Comparison of ENCODE assay signal across 8 mouse cellular contexts in the genomic region with DNA sequence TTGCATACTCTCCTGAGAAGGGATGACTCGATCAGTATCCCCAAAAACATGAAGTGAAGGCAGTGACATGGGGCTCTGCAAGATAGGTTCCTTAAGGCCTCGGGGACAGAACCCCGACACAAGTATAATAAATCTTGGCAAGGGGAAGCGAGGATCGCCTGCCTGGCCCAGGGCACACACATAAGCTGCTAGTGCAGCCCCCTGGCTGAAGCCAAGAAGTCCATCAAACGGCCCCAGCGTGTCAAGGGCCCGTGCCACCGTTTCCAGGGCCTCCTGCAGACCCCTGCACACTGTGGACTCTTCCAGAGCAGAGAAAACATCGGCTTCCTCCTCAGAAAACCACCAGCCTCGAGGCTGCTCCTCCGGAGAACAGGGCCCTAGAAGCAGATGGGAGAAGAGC. TPM values are rescaled to one million over a fixed set of nuclear protein-coding genes. Genes with fewer than 3 reads are reported as not detected.
DNase-seq lines count a peak whose midpoint lies in the region; ATAC-seq and TF ChIP-seq lines count a peak whose summit lies in the region.

No protein-coding gene starts in this region.

- H3K4me2 ChIP-seq in midbrain, embryonic 12.5 days (replicated peaks): peak overlapping the region; percentile 97

- H3K36me3 ChIP-seq in kidney, adult 2 months (ENCODE audit: control insufficient read depth, insufficient read depth, low read length): no peaks in the 10 kb centered on the region; the same call in 1 of the 2 replicates
- H3K36me3 ChIP-seq in hindbrain, embryonic 10.5 days: peaks cover 49% of the 10 kb centered on the region
- peaks cover 24% of the 10 kb centered on the region for H3K36me3 ChIP-seq in midbrain, embryonic 12.5 days

- H3K4me1 ChIP-seq in kidney, adult 2 months (ENCODE audit: control insufficient read depth, insufficient read depth, low read length): peaks cover 6% of the 10 kb centered on the region; the same call in 1 of the 2 replicates
- peaks cover 40% of the 10 kb centered on the region for H3K4me1 ChIP-seq in hindbrain, embryonic 10.5 days (replicated peaks)
- peaks cover 30% of the 10 kb centered on the region for H3K4me1 ChIP-seq in midbrain, embryonic 12.5 days

- DNase-seq in kidney, adult 2 months: no peak
- no peak for DNase-seq in kidney, adult 11 months
- DNase-seq in ZHBTc4 (ENCODE audit: low read depth, low spot score): peak; percentile 9
- no peak for DNase-seq in hindbrain, embryonic 10.5 days (ENCODE audit: low spot score)
- DNase-seq in right cerebral cortex, postnatal 14 days: no peak
- no peak for DNase-seq in spleen, adult 12 weeks (ENCODE audit: low spot score)

- peak overlapping the region; percentile 94 for H3K4me3 ChIP-seq in kidney, adult 2 months (ENCODE audit: insufficient read depth, low read depth, low read length)
- peak overlapping the region; percentile 86 for H3K4me3 ChIP-seq in hindbrain, embryonic 10.5 days
- H3K4me3 ChIP-seq in midbrain, embryonic 12.5 days: peak overlapping the region; percentile 71

- WGBS in kidney, adult 2 months: 36% methylated on average over 12 of the region's 12 CpGs
- 60% methylated on average over 12 of the region's 12 CpGs for WGBS in hindbrain, embryonic 10.5 days
- 55% methylated on average over 12 of the region's 12 CpGs for WGBS in midbrain, embryonic 12.5 days

- no peaks in the 10 kb centered on the region for H3K27me3 ChIP-seq in kidney, adult 2 months (replicated peaks; ENCODE audit: control insufficient read depth, insufficient read depth, low read length)
- H3K27me3 ChIP-seq in hindbrain, embryonic 10.5 days (ENCODE audit: insufficient read depth, poor library complexity, severe bottlenecking): peaks cover 19% of the 10 kb centered on the region
- peaks cover 21% of the 10 kb centered on the region for H3K27me3 ChIP-seq in midbrain, embryonic 12.5 days

- no peak for TF ChIP-seq CTCF in kidney, adult 2 months (conservative IDR thresholded peaks at IDR 0.05; ENCODE audit: insufficient read depth, insufficient read length, low read depth, low read length)

- H3K9ac ChIP-seq in midbrain, embryonic 12.5 days (replicated peaks): peak overlapping the region; percentile 79

- TF ChIP-seq POLR2A in kidney, adult 2 months (IDR thresholded peaks at IDR 0.05; ENCODE audit: low read depth, low read length): no peak

- no peak for ATAC-seq in midbrain, embryonic 12.5 days (ENCODE audit: low FRiP score, low read depth)
- no peak for ATAC-seq in megakaryocyte-erythroid progenitor cell, adult 5-6 weeks (replicated peaks; ENCODE audit: low FRiP score, low TSS enrichment, poor library complexity, severe bottlenecking)

- H3K27ac ChIP-seq in kidney, adult 2 months (ENCODE audit: insufficient read depth, low read depth, low read length): no peak overlapping the region
- H3K27ac ChIP-seq in hindbrain, embryonic 10.5 days: peak overlapping the region; percentile 92
- H3K27ac ChIP-seq in midbrain, embryonic 12.5 days (replicated peaks): peak overlapping the region; percentile 79

- H3K9me3 ChIP-seq in hindbrain, embryonic 10.5 days: no peaks in the 10 kb centered on the region
- no peaks in the 10 kb centered on the region for H3K9me3 ChIP-seq in midbrain, embryonic 12.5 days

RNA-seq across cellular contexts. Expression of a gene that starts 0.6 kb away (rescaled TPM):
- 18.6 and 33.7 TPM in 2 replicates for polyA plus RNA-seq in kidney, adult 2 months (2012; rRNA removed)
- 27.6 and 33.1 TPM in 2 replicates for polyA plus RNA-seq in hindbrain, embryonic 10.5 days (2016; fragmentation: Nextera tagmentation; extraction: Ambion mirVana)
- 23.2 and 24.9 TPM in 2 replicates for polyA plus RNA-seq in midbrain, embryonic 12.5 days (2016; fragmentation: Nextera tagmentation; extraction: Ambion mirVana)
- total RNA-seq in megakaryocyte-erythroid progenitor cell, adult 5-6 weeks (2014; fragmentation: Nextera tagmentation): 18.8 and 21.3 TPM in 2 replicates
- total RNA-seq in megakaryocyte-erythroid progenitor cell, adult 5-6 weeks (2017): 17.6 and 29.0 TPM in 2 replicates

RNA-seq across cellular contexts. Expression of a gene that starts 8.7 kb away (rescaled TPM):
- polyA plus RNA-seq in kidney, adult 2 months (2012; rRNA removed): 8.6 and 12.6 TPM in 2 replicates
- 0.15 and 0.52 TPM in 2 replicates for polyA plus RNA-seq in hindbrain, embryonic 10.5 days (2016; fragmentation: Nextera tagmentation; extraction: Ambion mirVana)
- polyA plus RNA-seq in midbrain, embryonic 12.5 days (2016; fragmentation: Nextera tagmentation; extraction: Ambion mirVana): 3.7 and 4.8 TPM in 2 replicates
- total RNA-seq in megakaryocyte-erythroid progenitor cell, adult 5-6 weeks (2014; fragmentation: Nextera tagmentation): 0.17 TPM in 1 of 2 replicates, not detected in the other
- 0.52 TPM in 1 of 2 replicates, not detected in the other for total RNA-seq in megakaryocyte-erythroid progenitor cell, adult 5-6 weeks (2017)

RNA-seq across cellular contexts. Expression of a gene that starts 13.0 kb away (rescaled TPM):
- 40.2 and 46.7 TPM in 2 replicates for polyA plus RNA-seq in kidney, adult 2 months (2012; rRNA removed)
- 23.2 and 24.2 TPM in 2 replicates for polyA plus RNA-seq in hindbrain, embryonic 10.5 days (2016; fragmentation: Nextera tagmentation; extraction: Ambion mirVana)
- polyA plus RNA-seq in midbrain, embryonic 12.5 days (2016; fragmentation: Nextera tagmentation; extraction: Ambion mirVana): 15.8 and 17.6 TPM in 2 replicates
- total RNA-seq in megakaryocyte-erythroid progenitor cell, adult 5-6 weeks (2014; fragmentation: Nextera tagmentation): 22.3 and 25.0 TPM in 2 replicates
- 13.3 and 14.2 TPM in 2 replicates for total RNA-seq in megakaryocyte-erythroid progenitor cell, adult 5-6 weeks (2017)

RNA-seq across cellular contexts. Expression of a gene that starts 15.6 kb away (rescaled TPM):
- 11.3 and 12.7 TPM in 2 replicates for polyA plus RNA-seq in kidney, adult 2 months (2012; rRNA removed)
- polyA plus RNA-seq in hindbrain, embryonic 10.5 days (2016; fragmentation: Nextera tagmentation; extraction: Ambion mirVana): 2.5 and 2.8 TPM in 2 replicates
- 9.3 and 10.2 TPM in 2 replicates for polyA plus RNA-seq in midbrain, embryonic 12.5 days (2016; fragmentation: Nextera tagmentation; extraction: Ambion mirVana)
- not detected in 2 replicates for total RNA-seq in megakaryocyte-erythroid progenitor cell, adult 5-6 weeks (2014; fragmentation: Nextera tagmentation)
- total RNA-seq in megakaryocyte-erythroid progenitor cell, adult 5-6 weeks (2017): 0.80 TPM in 1 of 2 replicates, not detected in the other
